Mouse (Mus musculus) MEL (cell line): ENCODE results near the gene Slc39a13. TPM values are rescaled to one million over a fixed set of nuclear protein-coding genes. Genes with fewer than 3 reads are reported as not detected.

ENCODE experiments used
- DNase-seq: peaks from one replicate; pipeline ENCODE4 v3.0.0; 2011; ENCODE audit warnings: low read depth, low spot score
- H3K27ac ChIP-seq: 2 replicates; pipeline ENCODE4 v1.5.1; 2012; ENCODE audit warnings: low read depth, mild to moderate bottlenecking, control low read depth, low read length, moderate library complexity; ENCODE audit not compliant: control insufficient read depth
- H3K27me3 ChIP-seq, 2 experiments: fragments of 150-350 bp in 1 of 2; sonication (generic) in 1 of 2; 2 replicates each; pipeline ENCODE4 v1.6.1; 2012; ENCODE audit warnings: low read length in 2 of 2, mild to moderate bottlenecking in 2 of 2, improper control_type of control experiment in 1 of 2, moderate library complexity in 1 of 2; ENCODE audit not compliant: insufficient read depth in 2 of 2, control insufficient read depth in 1 of 2
- H3K36me3 ChIP-seq, 2 experiments: 2 replicates each; pipeline ENCODE4 v1.6.1; 2012 to 2014; ENCODE audit warnings: low read length in 2 of 2, improper control_type of control experiment in 1 of 2, inconsistent platforms in 1 of 2, mild to moderate bottlenecking in 1 of 2; ENCODE audit not compliant: insufficient read depth in 2 of 2, control insufficient read depth in 1 of 2
- H3K4me1 ChIP-seq, 2 experiments: fragments of 150-350 bp in 1 of 2; sonication (generic) in 1 of 2; 2 replicates each; pipeline ENCODE4 v1.6.1; 2012; ENCODE audit warnings: low read length in 2 of 2, improper control_type of control experiment in 1 of 2, mild to moderate bottlenecking in 1 of 2; ENCODE audit not compliant: insufficient read depth in 2 of 2, control insufficient read depth in 1 of 2
- H3K4me3 ChIP-seq, 2 experiments: fragments of 150-350 bp in 1 of 2; sonication (generic) in 1 of 2; 2 replicates each; pipeline ENCODE4 v1.5.1; 2012; ENCODE audit warnings: low read depth in 2 of 2, low read length in 2 of 2, mild to moderate bottlenecking in 2 of 2, moderate library complexity in 2 of 2, control low read depth in 1 of 2, improper control_type of control experiment in 1 of 2; ENCODE audit not compliant: control insufficient read depth in 1 of 2, insufficient read depth in 1 of 2
- H3K79me2 ChIP-seq: 2 replicates; pipeline ENCODE4 v1.6.1; 2012; ENCODE audit warnings: mild to moderate bottlenecking, low read length, moderate library complexity; ENCODE audit not compliant: control insufficient read depth, poor library complexity, insufficient read depth
- H3K9ac ChIP-seq: 2 replicates; pipeline ENCODE4 v1.6.1; 2012; ENCODE audit warnings: low read depth, mild to moderate bottlenecking, control low read depth, low read length, moderate library complexity; ENCODE audit not compliant: control insufficient read depth, poor library complexity, severe bottlenecking
- H3K9me3 ChIP-seq: fragments of 150-350 bp; sonication (generic); replicated peaks from 2 replicates; pipeline ENCODE4 v1.6.1; 2012; ENCODE audit warnings: mild to moderate bottlenecking, low read length, improper control_type of control experiment, moderate library complexity; ENCODE audit not compliant: insufficient read depth
- CHD1 ChIP-seq: IDR thresholded peaks from 2 replicates; pipeline ENCODE4 v1.6.1; 2012; ENCODE audit warnings: low read depth, mild to moderate bottlenecking, inconsistent platforms, low read length, improper control_type of control experiment
- CTCF ChIP-seq, 3 experiments: IDR thresholded peaks in 2 of 3; conservative IDR thresholded peaks in 1 of 3; 2 replicates each; pipeline ENCODE4 v1.5.1; 2011 to 2012; ENCODE audit warnings: low read length in 3 of 3, low read depth in 2 of 3, mild to moderate bottlenecking in 2 of 3, improper control_type of control experiment in 1 of 3, inconsistent platforms in 1 of 3, mixed read lengths in 1 of 3, moderate library complexity in 1 of 3; ENCODE audit not compliant: control insufficient read depth in 1 of 3, insufficient read depth in 1 of 3, poor library complexity in 1 of 3, severe bottlenecking in 1 of 3
- E2F4 ChIP-seq: IDR thresholded peaks from 2 replicates; pipeline ENCODE4 v1.6.1; 2011; ENCODE audit warnings: low read depth, low read length, improper control_type of control experiment, borderline replicate concordance
- ETS1 ChIP-seq: IDR thresholded peaks from 2 replicates; pipeline ENCODE4 v1.6.1; 2012; ENCODE audit warnings: low read depth, mild to moderate bottlenecking, inconsistent platforms, low read length, improper control_type of control experiment, moderate library complexity
- GABPA ChIP-seq: IDR thresholded peaks from 2 replicates; pipeline ENCODE4 v1.6.1; 2012; ENCODE audit warnings: low read depth, mild to moderate bottlenecking, inconsistent platforms, low read length, improper control_type of control experiment, moderate library complexity
- GATA1 ChIP-seq: IDR thresholded peaks from 2 replicates; pipeline ENCODE4 v1.6.1; 2011; ENCODE audit warnings: low read depth, low read length, improper control_type of control experiment
- JUND ChIP-seq: IDR thresholded peaks from 2 replicates; pipeline ENCODE4 v1.6.1; 2011; ENCODE audit warnings: low read depth, mild to moderate bottlenecking, improper control_type of control experiment, low read length
- MAFK ChIP-seq: IDR thresholded peaks from 2 replicates; pipeline ENCODE4 v1.6.1; 2011; ENCODE audit warnings: low read depth, mild to moderate bottlenecking, low read length, improper control_type of control experiment, borderline replicate concordance
- MAX ChIP-seq: IDR thresholded peaks from 2 replicates; pipeline ENCODE4 v1.6.1; 2011; ENCODE audit warnings: low read length, improper control_type of control experiment
- MEF2A ChIP-seq: IDR thresholded peaks from 2 replicates; pipeline ENCODE4 v1.6.1; 2014; ENCODE audit warnings: low read depth, mild to moderate bottlenecking, inconsistent platforms, low read length, improper control_type of control experiment; ENCODE audit not compliant: poor library complexity, insufficient replicate concordance, severe bottlenecking; ENCODE audit errors: extremely low read depth
- MXI1 ChIP-seq: IDR thresholded peaks from 2 replicates; pipeline ENCODE4 v1.6.1; 2011; ENCODE audit warnings: mild to moderate bottlenecking, low read depth, low read length, improper control_type of control experiment
- MYB ChIP-seq: IDR thresholded peaks from 2 replicates; pipeline ENCODE4 v1.6.1; 2011; ENCODE audit warnings: mild to moderate bottlenecking, low read depth, low read length, improper control_type of control experiment
- MYC ChIP-seq: IDR thresholded peaks from 2 replicates; pipeline ENCODE4 v1.6.1; 2011; ENCODE audit warnings: low read depth, mild to moderate bottlenecking, low read length, improper control_type of control experiment, moderate library complexity
- NELFE ChIP-seq: IDR thresholded peaks from 2 replicates; pipeline ENCODE4 v1.6.1; 2011; ENCODE audit warnings: low read depth, low read length, improper control_type of control experiment
- POLR2AphosphoS2 ChIP-seq: IDR thresholded peaks from 2 replicates; pipeline ENCODE4 v1.6.1; 2011; ENCODE audit warnings: low read length, improper control_type of control experiment
- RAD21 ChIP-seq: IDR thresholded peaks from 2 replicates; pipeline ENCODE4 v1.6.1; 2011; ENCODE audit warnings: mild to moderate bottlenecking, low read depth, low read length, improper control_type of control experiment
- RCOR1 ChIP-seq: IDR thresholded peaks from 2 replicates; pipeline ENCODE4 v1.6.1; 2012; ENCODE audit warnings: low read depth, mild to moderate bottlenecking, inconsistent platforms, low read length, improper control_type of control experiment
- TBP ChIP-seq: IDR thresholded peaks from 2 replicates; pipeline ENCODE4 v1.8.0; 2011; ENCODE audit warnings: low read depth, low read length, improper control_type of control experiment
- TCF12 ChIP-seq: IDR thresholded peaks from 2 replicates; pipeline ENCODE4 v1.6.1; 2014; ENCODE audit warnings: low read depth, mild to moderate bottlenecking, inconsistent platforms, low read length, improper control_type of control experiment, moderate library complexity
- USF1 ChIP-seq: IDR thresholded peaks from 2 replicates; pipeline ENCODE4 v1.6.1; 2014; ENCODE audit warnings: low read depth, mild to moderate bottlenecking, inconsistent platforms, low read length, improper control_type of control experiment, moderate library complexity
- ZC3H11A ChIP-seq: IDR thresholded peaks from 2 replicates; pipeline ENCODE4 v1.6.1; 2012; ENCODE audit warnings: low read depth, mild to moderate bottlenecking, inconsistent platforms, low read length, improper control_type of control experiment
- ZKSCAN1 ChIP-seq: IDR thresholded peaks from 2 replicates; pipeline ENCODE4 v1.6.1; 2012; ENCODE audit warnings: low read depth, mild to moderate bottlenecking, inconsistent platforms, low read length, improper control_type of control experiment, moderate library complexity
- ZMIZ1 ChIP-seq: IDR thresholded peaks from 2 replicates; pipeline ENCODE4 v1.6.1; 2012; ENCODE audit warnings: low read depth, mild to moderate bottlenecking, inconsistent platforms, low read length, improper control_type of control experiment, moderate library complexity
- polyA plus RNA-seq, 2 experiments: library from polyadenylated mRNA; stranded (reverse) in 1 of 2; unstranded in 1 of 2; fragments of >175 nt in 1 of 2; fragments of >200 nt in 1 of 2; gene quantifications; 2 replicates each; pipeline versions ENCODE4 v1.2.1 to v1.2.4; 2012; ENCODE audit warnings: low replicate concordance in 2 of 2, low read depth in 1 of 2; ENCODE audit not compliant: insufficient read length in 2 of 2, insufficient read depth in 1 of 2, missing spikeins in 1 of 2
- total RNA-seq: library from RNA; depleted of rRNA; stranded (reverse); fragments of 300-350 nt; gene quantifications from 2 replicates; pipeline ENCODE4 v1.2.3, GENCODE M21; 2012

Gene Slc39a13
- total and polyA plus RNA-seq, 3 experiments = 9.4 to 19.1 TPM; not detected in 1

DNA sequence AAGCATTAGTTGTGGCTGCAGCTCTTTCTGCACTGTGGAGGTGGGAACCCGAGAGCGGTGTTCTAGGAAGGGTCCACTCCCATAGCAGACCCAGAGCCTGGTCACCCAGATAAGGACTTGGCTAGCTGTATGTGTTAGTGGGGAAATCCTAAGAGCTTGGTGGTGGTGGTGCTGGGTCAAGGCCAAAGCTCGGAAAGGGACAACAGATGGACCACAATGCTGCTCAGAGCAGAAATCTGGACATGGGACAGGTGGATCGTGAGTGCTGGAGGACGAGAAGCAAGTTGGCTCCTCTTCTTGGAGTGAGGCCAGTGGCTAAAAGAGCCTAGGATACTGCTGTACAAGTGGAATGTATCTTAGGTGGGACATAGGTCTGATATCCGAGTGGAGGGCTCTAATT is 49.3 kb upstream of the Slc39a13 start:
- H3K9me3 ChIP-seq = no peaks in the 10 kb centered on the region
- no peaks in the 10 kb centered on the region for H3K36me3 ChIP-seq
- H3K9ac ChIP-seq = no peak overlapping the region
- no peaks in the 10 kb centered on the region for H3K27me3 ChIP-seq
- H3K79me2 ChIP-seq = no peaks in the 10 kb centered on the region
- TF ChIP-seq MAX (no peak), ZMIZ1 (no peak), TCF12 (no peak)
- TF ChIP-seq, all 39 proteins: peak for 0
- no peak for DNase-seq
- H3K27ac ChIP-seq = no peak overlapping the region
- H3K4me3 ChIP-seq = no peak overlapping the region
- H3K4me1 ChIP-seq = peaks cover 0 to 5% of the 10 kb centered on the region in 2 experiments; a peak in 1 of 4 replicates

- no peak overlapping the region for H3K9ac ChIP-seq
- H3K4me3 ChIP-seq = no peak overlapping the region
- TF ChIP-seq JUND = no peak
- no peak for TF ChIP-seq ZMIZ1
- no peak for TF ChIP-seq RAD21
- TF ChIP-seq USF1 = no peak
- no peak for TF ChIP-seq MYB
- no peak for TF ChIP-seq GABPA
- no peak for TF ChIP-seq RCOR1
- no peak for TF ChIP-seq POLR2AphosphoS2
- TF ChIP-seq MAFK = no peak
- no peak for TF ChIP-seq MYC
- no peak for TF ChIP-seq CTCF (IDR thresholded peaks at IDR 0.05 in 2 of 3, conservative IDR thresholded peaks at IDR 0.05 in 1 of 3; ENCODE audit: control insufficient read depth in 1 of 3, insufficient read depth in 1 of 3, low read depth in 2 of 3, low read length in 3 of 3, poor library complexity in 1 of 3, severe bottlenecking in 1 of 3)
- TF ChIP-seq, all 39 proteins: peak for 0
- Histone ChIP-seq H3K27ac (no peak overlapping the region), H3K27me3 (no peaks in the 10 kb centered on the region), H3K9me3 (no peaks in the 10 kb centered on the region), H3K79me2 (no peaks in the 10 kb centered on the region), H3K4me1 (peaks cover 0 to 5% of the 10 kb centered on the region in 2 experiments; a peak in 1 of 4 replicates), H3K36me3 (no peaks in the 10 kb centered on the region)
- DNase-seq = no peak
Measured at GRCm38 (mm10) chr2:91119061-91119460, 48.8 kb upstream of the Slc39a13 start.

DNA sequence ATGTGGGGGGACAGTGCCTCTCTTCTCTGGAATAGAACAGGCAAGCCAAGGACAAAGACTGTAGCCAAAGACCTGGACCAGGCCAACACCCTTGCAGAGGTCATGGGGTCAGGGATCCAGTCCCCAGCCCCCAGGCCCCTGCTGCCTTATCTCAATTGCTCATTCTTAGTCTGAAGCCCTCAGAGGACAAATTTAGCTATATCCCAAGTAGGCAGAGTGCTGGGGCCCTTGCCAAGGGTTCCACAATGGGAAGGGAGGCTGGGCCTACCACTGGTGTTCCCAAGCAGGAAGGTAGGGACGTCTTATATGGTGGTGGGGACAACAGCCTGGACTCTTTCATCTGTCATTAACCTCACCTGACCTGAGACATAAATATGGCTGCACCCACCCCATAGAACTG is 48.4 kb upstream of the Slc39a13 start:
- Histone ChIP-seq H3K9ac (no peak overlapping the region), H3K27me3 (no peaks in the 10 kb centered on the region), H3K27ac (no peak overlapping the region), H3K4me3 (no peak overlapping the region), H3K79me2 (no peaks in the 10 kb centered on the region), H3K4me1 (peaks cover 0 to 5% of the 10 kb centered on the region in 2 experiments; a peak in 1 of 4 replicates), H3K36me3 (no peaks in the 10 kb centered on the region), H3K9me3 (no peaks in the 10 kb centered on the region)
- TF ChIP-seq RAD21 = no peak
- TF ChIP-seq E2F4 = no peak
- no peak for TF ChIP-seq MYB
- TF ChIP-seq ZKSCAN1 = no peak
- no peak for TF ChIP-seq CTCF (IDR thresholded peaks at IDR 0.05 in 2 of 3, conservative IDR thresholded peaks at IDR 0.05 in 1 of 3; ENCODE audit: control insufficient read depth in 1 of 3, insufficient read depth in 1 of 3, low read depth in 2 of 3, low read length in 3 of 3, poor library complexity in 1 of 3, severe bottlenecking in 1 of 3)
- no peak for TF ChIP-seq MXI1
- TF ChIP-seq GATA1 = no peak
- no peak for TF ChIP-seq MYC
- no peak for TF ChIP-seq CHD1
- TF ChIP-seq ETS1 = no peak
- TF ChIP-seq NELFE = no peak
- TF ChIP-seq MEF2A = no peak
- no peak for TF ChIP-seq TCF12
- no peak for TF ChIP-seq ZC3H11A
- TF ChIP-seq MAX = no peak
- no peak for TF ChIP-seq TBP
- no peak for TF ChIP-seq USF1
- TF ChIP-seq POLR2AphosphoS2 = no peak
- no peak for DNase-seq
